Mouse (Mus musculus) liver, embryonic 14.5 days (tissue): ENCODE results near the gene AU022751. TPM values are rescaled to one million over a fixed set of nuclear protein-coding genes. Genes with fewer than 3 reads are reported as not detected.

ENCODE experiments used
- microRNA-seq: library from miRNA; unstranded; fragments of <30 nt; microRNA quantifications from one replicate; pipeline ENCODE4, GENCODE M21; 2016
- polyA plus RNA-seq, 2 experiments: library from polyadenylated mRNA; depleted of rRNA in 1 of 2; stranded (reverse) in 1 of 2; unstranded in 1 of 2; fragments of >200 nt; fragmentation: Nextera tagmentation in 1 of 2; extraction: Ambion mirVana in 1 of 2; gene quantifications; 2 replicates each; pipeline versions ENCODE4 v1.2.1 to v1.2.3; 2012 to 2014

Gene AU022751
- polyA plus RNA-seq, 2 experiments, result not detected

Small RNA genes within 50 kb of the gene (microRNA-seq; reads per million reads assigned to microRNA genes)
- gene Gm27360, result not detected

Other genes starting within 250 kb of the AU022751 start
- gene Nudt11, start 36.0 kb downstream of the AU022751 start, polyA plus RNA-seq (2012; rRNA removed), result 0.11 TPM in 2 replicates
- 0.09 and 0.11 TPM in 2 replicates for gene Nudt11, start 36.0 kb downstream of the AU022751 start, polyA plus RNA-seq (2014; fragmentation: Nextera tagmentation; extraction: Ambion mirVana)
- gene Nudt10, start 89.6 kb upstream of the AU022751 start, polyA plus RNA-seq (2012; rRNA removed), result 0.08 and 0.14 TPM in 2 replicates
- gene Nudt10, start 89.6 kb upstream of the AU022751 start, polyA plus RNA-seq (2014; fragmentation: Nextera tagmentation; extraction: Ambion mirVana), result not detected in 2 replicates
- 0.01 TPM in 1 of 2 replicates, not detected in the other for gene Bmp15, start 237.3 kb upstream of the AU022751 start, polyA plus RNA-seq (2012; rRNA removed)
- not detected in 2 replicates for gene Bmp15, start 237.3 kb upstream of the AU022751 start, polyA plus RNA-seq (2014; fragmentation: Nextera tagmentation; extraction: Ambion mirVana)